Mouse (Mus musculus) liver (tissue): ENCODE results near the gene Abcb8.

Source experiments
- DNase-seq: peaks from one replicate; pipeline ENCODE4 v3.0.0-alpha.2; 2020; ENCODE audit warnings: mixed read lengths

Gene Abcb8

DNA sequence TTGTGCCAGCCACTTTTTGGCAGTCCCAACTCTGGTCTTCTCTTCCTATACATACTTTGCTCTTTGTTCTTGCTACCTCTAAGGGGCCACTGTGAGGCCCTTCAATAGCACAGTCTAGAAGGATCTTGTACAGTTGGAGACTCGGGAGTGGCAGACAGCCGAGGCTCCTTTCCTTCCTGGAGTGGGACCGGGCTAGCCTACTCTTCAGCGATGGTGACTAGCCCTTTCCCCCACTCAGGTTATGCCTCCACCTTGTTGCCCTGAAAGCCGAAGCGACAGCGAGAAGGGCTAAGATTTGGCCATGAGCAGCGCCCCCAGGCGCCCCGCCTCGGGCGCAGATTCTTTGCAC, 33.8 kb downstream of the Abcb8 start:
- DNase-seq: no peak

DNA sequence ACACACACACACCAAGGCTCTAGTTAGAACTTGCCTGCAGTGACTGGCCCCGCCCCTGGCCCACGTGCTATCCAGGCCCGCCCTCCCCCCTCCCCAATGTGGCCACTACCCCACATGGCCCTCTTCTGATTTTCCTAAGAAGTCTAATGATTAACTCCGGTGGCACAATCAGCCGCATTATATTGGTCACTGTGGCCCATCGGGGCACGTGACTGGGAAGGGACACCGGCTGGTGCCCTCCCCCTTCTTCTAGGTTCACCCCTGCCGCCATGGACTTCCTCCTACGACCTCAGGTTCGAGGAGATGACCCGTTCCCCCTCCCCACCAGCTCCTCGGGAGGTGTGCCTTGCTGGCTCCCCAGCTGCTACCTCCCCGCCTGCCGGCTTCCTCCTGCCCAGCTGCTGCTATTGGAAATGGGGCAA, 34.5 kb downstream of the Abcb8 start:
- peak; percentile 64 for DNase-seq

DNA sequence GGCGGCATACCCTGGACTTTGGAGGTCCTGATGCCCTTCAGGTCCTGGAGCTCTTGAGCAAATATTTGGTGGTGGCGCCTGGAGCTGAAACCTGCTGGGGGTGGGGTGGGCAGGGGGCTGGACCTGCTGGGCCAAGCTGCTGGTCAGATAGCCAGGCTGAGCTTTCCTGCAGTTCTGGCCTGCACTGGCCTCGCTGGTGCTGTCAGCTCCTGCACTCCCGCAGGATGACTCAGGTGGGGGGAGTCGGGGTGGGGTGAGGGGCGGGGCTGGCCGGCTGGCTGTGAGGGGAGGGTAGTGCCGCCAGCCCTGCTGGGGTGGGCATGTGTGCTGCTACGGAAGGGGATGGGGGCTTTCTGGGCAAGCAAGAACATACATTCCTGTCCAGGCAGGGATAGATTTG, 35.1 kb downstream of the Abcb8 start:
- DNase-seq: peak; percentile 42

DNA sequence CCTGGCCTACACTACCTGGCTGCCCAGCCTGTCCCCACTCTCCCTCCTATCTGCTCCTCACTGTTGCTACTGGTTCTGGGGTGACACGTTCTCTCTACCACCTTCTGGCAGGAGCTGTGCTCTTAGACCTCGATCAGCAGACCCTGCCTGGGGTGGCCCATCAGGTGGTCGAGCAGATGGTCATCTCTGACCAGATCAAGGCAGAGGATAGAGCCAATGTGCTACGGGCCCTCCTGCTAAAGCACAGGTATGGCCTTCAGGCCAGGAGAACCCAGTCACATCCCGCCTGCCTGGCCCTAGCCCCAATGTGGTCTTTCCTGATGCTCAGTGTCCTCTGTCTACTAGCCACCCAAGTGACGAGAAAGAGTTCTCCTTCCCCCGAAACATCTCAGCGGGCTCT, 40.5 kb downstream of the Abcb8 start:
- DNase-seq: no peak

DNA sequence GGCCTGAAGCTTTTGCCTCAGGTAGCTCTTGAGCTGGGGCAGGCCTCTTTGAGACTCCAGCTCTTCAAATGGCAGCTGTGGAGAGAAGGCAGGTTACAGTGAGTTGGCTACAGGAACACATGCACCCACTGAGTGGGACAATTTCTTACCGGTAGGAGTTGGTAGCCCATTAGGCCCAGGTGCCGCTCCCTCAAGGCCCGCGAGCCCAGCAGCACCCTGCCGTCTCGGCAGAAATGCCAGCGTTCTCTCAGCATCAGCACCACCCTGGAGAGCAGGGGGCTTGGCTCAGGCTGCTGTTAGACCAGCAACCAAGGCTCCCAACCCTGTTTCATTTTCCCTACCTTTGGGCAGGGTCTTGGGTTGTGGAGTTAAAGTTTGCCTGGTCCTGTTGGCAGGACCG, 47.7 kb downstream of the Abcb8 start:
- no peak for DNase-seq

DNA sequence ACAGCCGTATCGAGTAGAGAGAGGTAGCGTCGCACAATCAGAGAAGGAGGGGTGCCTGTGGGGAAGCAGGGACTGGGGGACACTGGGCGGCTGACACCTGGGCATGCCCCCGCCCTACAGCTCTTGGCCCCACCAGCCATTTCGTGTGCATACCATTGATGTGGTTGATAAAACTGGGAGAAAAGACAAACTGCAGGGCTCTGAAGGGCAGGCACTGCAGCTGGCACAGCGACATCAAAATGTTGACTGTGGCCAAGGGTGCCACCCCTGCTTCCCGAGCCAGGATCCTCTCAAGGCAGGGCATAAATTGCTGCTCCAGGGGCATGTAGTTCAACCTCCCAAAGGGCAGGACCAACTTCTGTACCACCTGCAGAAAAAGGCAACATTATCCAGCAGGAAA, 48.6 kb downstream of the Abcb8 start:
- DNase-seq: no peak

DNA sequence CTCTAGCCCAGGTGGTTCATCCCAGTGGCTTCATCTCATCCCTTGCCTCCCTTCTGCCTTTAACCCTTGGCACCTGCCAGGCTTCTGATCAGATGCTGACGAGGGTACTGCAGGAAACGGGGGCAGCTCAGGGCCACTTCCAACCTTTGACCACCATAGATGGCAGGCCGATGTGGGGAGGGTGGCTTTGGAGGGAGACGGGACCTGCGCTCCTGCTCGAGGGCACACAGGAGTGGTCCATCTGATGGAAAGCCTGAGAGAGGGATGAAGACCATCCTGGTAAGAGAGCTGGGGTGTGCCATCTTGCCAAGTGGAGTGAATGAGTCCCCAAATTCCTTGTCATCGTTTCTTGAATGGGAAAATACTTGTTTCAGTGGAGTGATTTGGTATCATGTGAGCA, 49.7 kb downstream of the Abcb8 start:
- no peak for DNase-seq

DNA sequence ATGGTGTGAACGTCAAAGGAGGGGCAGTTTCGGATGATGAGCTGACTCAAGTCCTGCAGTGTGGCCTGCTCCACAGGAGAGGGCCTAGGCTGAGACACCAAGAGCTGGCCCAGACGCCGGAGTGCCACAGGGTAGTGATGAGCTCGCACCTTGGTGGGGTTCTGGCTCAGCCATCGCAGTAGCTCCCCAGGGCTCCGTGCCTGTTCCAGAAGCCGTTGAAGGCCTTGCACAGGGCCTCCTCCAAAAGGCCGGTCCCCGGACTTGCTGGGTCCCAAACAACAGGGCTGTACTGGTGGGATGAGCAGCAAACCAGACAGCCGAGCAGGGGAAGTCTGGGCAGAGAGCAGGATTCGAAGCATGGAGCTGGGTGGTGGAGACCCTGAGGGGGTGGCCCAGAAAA, 50.5 kb downstream of the Abcb8 start:
- no peak for DNase-seq

DNA sequence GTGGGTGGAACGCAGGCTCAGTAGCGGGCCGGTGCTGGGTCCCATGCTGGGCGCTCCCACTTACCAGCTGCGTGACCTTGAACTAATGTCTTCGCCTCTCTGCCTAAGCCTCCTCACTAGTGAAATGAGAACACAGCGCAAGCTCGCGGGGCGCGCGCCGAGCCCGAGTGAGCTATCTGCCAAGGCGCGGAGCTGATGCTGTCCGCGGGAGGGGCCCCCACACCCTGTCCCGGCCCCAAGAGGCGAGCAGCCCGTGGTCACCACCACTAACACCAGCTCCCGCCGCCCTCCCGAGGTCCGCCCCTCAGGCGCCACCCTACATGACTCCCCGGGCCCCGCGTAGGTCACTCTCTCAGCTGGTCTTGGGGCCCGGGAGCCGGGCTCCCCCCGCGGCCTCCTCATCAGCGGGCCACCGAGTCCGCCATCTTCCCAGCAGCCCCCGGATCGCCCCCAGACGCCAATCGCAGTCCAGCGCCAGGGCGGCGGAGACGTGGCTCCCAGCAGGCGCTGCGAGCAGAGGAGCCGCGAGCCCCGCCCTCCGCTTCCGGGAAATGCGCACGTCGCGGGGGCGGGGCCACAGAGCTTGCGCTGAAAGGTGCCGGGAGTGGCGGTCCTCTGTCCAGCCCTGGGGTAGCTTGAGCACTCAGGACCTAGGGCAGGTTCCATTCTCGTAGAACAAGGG, 51.4 kb downstream of the Abcb8 start, which contains the start of gene Fastk:
Fastk (minus strand) TSS at position 542 of the 682 bp plus-strand sequence.
- peak; percentile 96 for DNase-seq

DNA sequence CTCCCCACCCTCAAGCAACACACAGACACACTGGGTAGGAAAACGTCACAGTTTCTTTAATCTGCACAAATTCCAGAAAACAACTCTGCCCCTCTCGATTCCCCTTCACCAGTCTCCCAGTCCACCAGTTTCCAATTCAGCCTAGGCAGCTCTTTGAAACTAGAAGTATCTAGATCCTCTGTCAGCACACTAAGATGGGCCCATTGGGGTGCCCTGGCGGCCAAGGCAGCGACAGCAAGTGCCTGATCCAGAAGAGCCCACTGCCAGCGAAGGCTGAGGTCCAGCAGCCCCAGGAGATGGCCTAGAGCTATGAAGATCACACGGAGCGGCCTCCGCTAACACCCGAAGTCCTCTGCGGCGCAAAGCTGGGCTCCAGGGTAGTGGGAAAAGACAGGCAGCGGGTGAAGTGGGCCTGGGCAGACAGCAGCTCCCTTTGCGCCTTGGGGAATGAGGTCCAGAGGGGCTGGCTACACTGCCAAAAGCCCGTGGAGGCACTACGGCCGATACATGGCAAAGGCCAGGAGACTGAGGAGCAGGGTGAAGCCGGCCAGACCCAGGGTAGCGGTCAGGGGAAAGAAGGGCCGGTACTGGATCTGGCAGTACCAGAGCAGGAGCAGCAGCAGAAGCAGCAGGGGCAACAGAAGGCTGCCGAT, 52.1 kb downstream of the Abcb8 start:
- DNase-seq: no peak

DNA sequence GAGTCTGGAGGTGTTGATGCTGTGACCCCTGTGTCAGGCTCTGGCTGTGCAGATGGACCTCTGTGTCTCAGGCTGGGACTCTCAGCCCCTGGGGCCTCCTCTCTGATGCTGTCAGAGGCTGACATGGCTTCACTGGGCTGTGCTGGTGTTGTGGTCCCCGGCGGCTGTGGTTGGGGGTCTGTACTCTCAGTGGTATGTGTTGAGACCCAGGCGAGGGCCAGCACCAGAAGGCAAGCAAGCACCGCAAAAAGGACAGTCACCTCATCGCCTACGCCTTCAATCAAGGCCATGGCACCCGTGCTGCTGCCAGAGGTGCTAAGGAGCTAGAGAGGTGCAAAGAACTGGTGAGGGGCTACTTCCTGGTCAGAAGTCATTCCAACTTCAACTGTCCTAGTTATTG, 53.2 kb downstream of the Abcb8 start:
- no peak for DNase-seq

DNA sequence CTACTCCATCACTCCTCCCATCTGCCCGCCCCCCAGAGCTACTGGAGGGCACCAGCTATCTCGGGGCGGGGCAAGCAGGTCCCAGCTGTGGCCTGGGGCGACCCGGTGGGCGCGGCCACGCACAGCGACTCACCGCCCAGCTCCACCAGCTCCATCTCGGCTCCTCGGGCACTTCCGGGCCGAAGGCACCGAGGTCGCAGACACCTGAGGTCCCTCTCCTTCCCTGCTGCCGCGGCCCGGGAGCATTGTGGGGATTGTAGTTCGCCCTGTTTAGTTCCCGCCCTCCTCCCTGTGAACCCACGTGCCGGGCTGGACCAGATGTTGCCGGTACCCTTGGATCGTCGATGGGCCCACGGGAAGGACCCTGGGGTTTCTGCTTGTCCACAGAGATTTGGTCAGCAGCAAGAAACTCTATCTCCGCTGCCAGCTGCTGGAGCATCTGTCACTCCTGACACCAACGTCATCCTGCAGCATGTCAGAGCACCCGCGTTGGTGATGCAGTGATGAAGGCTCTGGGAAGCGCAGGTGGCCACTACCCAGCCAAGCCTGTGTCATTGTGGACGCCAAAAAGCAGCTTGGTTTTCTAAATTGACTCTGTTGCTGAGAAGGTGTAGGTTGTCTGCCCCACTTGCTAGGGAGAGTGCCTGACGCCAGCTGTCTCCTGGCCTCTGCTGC, 54.3 kb downstream of the Abcb8 start, which contains the start of gene Tmub1:
Tmub1 (minus strand) TSS at position 231 of the 675 bp plus-strand sequence.
- peak; percentile 89 for DNase-seq

DNA sequence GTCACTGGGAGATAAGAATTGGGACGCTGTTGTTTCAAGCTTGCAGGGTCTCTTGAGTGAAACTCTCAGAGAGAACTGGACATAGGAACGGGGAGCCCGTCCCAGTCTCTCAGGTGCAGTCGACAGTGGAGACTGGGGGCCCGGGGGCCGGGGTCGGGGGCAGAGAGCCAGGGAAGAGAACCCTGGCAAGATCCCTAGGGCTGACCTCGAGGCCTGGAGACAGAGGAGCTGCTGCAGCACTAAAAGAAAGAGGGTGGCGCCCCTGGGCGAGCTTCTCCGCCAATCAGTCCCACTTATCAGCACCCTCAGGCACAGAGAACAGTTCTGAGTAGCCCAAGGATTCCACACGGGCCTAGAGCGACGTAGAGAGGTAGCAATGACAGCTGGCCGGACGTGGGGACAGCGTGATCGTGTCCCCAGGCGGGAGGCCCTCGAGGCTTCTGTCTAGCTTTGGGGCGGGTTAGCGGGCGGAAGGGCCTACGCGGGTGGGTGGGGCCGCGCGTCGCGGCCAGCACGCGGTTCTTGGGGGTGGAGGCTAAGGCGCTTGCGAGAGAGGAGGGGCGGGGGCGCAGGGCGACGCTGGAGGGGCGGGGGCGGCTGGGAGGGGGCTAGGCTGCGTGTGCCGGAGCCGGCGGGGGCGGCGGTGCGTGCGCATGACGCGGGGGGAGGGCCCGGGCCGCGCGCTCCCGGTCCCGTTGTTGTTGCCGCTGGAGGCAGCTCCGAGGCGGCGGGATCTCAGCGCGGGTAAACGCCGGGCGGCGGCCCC, 58.0 kb downstream of the Abcb8 start:
- DNase-seq: peak; percentile 91

DNA sequence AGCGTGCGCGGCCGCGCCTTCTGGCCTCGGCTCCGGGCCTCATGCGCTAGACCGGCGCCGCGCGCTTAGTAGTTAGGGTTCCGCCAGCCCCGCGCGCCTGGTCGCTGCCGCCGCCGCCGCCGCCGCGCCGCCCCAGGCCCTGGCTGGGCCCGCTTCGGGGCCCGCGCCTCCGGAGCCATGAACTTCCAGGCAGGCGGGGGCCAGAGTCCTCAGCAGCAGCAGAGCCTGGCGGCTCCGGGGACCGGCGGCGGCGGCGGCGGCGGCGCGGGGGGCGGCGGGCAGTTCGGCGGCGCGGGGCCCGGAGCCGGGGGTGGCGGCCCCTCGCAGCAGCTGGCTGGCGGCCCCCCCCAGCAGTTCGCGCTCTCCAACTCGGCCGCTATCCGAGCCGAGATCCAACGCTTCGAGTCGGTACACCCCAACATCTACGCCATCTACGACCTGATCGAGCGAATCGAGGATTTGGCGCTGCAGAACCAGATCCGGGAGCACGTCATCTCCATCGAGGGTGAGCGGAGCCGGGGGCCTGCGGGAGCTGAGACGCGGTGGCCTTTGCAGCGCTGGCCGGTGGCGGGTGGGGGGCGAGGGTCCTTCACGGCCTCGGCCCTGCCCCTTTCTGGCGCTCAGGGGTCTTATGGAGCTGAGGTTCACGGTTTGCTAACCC, 58.7 kb downstream of the Abcb8 start, which contains the start of gene Agap3:
Agap3 (plus strand) TSS at position 148 of the 661 bp plus-strand sequence.
- DNase-seq: peak; percentile 51

DNA sequence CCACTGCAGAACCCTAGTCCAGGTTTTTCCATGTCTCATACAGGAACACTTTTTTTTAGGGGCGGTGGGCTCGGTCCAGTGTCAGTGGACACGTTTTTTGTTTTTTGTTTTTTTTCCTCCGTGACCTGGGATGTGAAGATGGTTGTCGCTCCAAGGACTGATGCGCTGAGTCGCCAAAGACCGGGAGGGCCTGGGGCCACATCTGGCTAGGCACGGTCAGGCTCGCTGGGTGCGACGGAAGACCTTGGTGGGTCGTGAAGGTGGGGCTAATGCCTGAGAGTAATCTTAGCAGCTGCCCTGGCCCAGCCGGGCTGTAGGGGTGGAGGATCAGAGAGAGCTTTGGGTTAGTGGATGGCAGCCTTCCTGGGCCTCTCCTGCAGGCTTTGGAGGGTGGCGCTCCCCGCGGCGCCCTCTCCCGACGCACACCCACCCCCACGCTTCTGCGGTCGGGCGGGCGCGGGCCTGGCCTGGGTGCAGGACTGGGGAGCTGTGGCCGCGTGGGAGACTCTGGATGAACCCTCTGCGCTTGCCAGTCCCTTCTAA, 59.3 kb downstream of the Abcb8 start:
- peak; percentile 64 for DNase-seq

DNA sequence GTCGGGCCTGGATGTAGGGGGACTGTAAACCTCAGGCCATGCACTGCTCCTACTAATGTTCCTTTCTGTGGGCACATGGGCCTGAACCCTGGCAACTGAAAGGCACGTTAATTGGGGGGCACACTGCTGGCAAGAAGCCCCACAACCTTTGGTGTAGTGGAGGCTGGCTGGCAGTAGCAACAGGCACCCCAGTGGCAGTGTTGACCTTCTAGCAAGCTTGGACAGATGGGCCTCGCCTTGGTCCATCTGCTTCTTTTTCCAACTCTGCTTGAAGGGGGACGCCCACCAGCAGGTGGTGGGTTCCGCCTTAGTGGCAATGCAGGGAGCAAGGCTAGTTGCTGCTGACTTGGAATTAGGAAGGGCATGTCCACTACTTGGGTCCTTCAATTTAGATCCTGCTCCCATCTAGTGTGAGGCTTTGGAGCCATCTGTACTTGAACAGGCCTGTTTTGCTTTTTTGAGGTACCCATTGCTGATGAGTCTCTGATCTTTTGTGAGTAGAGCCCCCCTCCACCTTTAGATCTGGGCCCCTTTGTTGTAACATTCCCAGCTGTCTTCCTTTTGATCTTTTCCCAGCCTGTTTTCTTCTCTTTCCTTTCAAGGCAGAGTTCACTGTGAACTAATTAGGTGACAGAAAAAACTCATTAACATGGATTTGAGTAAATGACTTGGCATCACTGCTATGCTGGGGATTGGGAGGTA, 60.0 kb downstream of the Abcb8 start:
- no peak for DNase-seq

DNA sequence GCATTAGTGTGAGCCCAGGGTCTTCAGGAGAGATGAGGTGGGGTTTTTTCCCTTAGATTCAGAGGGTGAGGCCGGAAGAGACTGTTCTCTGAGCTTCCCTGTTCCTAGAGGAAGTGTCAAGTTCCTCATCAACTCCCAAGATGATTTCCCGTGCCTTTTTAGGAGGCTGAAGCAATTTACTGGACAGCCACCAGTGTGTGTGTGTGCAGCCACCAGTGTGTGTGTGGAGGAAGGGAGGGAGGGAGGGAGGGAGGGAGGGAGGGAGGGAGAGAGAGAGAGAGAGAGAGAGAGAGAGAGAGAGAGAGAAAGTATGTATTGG, 60.5 kb downstream of the Abcb8 start:
- DNase-seq: no peak

DNA sequence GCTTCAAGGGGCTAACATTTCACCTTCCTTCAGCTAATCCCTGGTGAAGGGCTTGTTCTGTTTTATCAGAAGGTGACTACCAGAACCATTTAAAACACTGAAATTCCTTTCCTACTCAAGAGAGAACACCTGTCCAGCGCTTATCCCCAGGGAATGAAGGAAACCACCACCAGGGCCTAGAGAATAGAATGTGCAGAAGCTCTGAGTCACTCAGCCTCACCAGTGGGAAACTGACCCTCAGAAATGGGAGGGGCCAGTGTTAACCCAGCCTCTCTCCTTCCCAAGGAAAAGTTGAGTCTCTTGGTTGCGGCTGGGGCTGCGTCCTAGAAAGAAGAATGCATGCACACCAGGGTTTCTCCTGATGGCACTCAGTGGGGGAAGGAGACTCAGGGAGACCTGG, 61.6 kb downstream of the Abcb8 start:
- no peak for DNase-seq

DNA sequence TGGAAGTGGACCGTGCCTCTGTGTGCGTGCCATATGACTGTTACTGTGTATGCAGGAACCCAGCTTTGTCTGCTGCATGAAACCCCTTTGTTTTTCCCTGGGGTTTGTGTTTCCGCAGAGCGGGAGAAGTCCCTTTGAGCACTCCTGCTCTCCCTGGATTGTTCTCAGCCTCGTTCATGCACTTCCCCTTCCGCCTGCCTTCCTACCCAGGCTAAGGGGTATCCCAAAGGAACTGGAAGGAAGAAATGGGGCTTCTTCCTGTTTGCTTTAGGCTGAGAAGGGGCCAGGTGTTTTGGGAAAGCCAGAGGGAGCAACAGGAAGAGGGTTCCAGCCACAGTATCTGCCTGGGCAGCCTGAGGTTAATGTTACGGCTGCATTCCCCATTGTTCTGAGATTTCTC, 62.1 kb downstream of the Abcb8 start:
- DNase-seq: no peak
